Mouse (Mus musculus) regulatory T cell (primary cell): ENCODE data around the gene Gata5.

Source experiments
- in situ Hi-C: fragments of 300-600 bp; cut with MboI, MseI; formaldehyde crosslinking; loops from one replicate; pipeline ENCODE4 v1.15.1; 2025; ENCODE audit warnings: high pct_unique_total_duplicates

Gene Gata5

DNA sequence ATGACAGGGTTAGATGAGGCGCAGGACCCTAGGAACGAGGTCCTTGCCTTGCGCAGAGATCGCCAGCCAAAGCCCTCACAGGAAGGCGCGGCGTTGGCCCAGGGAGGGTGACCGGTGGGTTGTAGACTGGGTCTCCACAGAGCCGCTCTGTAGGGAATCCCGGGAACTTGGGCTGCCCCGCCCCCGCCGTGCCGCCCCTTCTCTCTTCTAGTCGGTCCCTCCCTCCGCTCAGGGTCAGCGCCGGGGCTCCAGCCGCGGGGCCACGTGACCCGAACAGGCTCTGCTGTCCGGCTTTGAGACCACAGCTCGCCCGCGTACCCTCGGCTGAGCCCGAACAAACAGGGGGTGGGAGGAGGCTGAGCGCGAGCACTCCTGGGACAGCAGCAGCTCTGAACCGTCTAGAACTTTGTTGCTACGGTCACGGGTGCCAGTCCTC, at the start of gene Gata5:
Gene Gata5, minus strand, starts transcription at position 149 of the 436 bp plus-strand sequence.
- in situ Hi-C loops, result no loop called here

DNA sequence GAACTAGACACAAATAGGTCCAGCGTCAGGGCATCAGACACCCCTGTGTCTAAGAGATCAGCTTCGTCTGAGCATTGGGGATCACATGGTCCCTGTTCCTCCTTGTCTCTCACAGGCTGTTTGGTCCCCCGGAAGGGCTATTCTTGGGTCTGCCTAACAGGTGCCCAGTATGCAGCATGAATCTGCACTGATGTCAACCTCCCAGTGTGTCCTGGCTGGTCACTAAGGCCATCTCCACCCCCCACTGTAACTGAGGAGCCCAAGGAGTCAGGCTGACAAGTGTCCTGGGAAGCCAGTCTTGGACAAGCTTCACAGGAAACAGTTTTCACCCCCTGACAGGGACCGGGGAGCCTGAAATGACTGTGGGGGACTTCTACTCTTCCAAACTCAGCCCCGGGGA, 42.2 kb upstream of the Gata5 start:
- in situ Hi-C loops, result no loop called here

DNA sequence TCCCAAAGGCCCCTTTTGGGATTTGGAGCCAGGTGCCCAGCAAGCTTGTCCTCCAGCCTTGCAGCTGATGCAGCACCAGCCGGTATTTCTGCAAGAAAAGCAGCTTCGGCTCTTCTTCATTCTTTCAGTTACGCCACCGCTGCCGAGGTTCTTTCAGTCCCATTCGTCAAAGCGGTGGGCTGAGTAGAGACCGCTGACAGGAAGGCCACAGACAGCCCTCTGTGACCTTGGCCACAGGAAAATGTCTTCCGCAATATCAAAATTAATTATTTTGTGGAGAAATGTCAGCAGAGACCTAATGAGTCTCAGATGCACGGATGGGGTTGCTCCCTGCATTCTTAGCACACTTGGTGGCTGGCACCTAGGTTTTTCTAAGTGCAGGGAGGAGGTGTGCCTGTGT, 38.8 kb upstream of the Gata5 start:
- in situ Hi-C loops, result no loop called here

DNA sequence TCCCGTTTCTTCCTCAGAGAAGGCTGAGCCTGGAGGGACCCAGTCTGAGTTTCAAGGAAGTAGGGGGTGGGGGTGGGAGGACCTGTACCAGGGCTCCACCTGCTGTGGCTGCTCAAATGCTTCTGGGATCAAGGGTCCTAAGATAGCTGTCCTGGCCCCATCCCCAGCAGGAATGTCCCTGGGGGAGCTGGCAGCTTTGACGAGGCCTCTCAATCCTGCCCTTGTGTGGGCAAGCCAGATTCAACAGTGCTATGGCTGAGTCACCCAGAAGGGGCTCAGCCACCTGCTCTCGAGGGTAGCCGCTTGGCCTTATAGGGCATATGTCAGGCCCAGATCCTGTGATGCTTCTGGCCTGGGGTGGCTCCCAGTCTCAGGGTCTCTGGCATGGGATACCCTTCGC, 33.9 kb upstream of the Gata5 start:
- in situ Hi-C loops, result no loop called here

DNA sequence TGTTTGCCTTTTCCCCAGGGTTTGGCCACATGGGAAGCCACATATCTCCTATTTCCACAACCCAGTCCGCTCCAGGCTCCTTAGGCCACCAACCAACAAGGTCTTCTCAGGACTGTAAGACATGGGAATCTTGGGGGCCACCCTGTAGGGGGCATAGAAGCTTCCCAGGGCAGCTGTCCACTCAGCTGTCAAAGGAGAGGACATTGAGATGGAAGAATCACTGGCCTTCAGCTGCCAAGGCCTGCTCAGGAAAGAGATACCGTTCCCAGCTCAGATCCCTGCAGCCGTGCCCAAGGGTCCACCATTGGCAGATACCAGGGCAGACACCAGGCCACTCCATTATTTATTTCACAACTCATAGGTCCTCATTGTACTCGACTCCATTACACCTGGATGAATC, 32.9 kb upstream of the Gata5 start:
- in situ Hi-C loops, result no loop called here

DNA sequence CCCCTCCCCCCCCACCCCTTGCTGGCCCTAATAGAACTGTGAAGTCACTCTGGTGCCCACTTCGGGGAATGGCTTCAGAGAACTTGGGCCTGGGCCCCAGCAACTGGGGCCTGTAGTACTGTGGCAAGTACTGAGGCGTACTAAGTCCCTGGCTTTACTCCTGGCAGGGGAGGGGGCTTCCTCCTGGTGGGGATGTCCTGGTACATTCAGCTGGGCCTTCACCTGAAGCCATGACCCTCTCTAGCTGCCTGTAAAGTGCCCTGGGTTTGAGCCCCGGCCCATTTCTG, 28.9 kb upstream of the Gata5 start:
- in situ Hi-C loops, result no loop called here

DNA sequence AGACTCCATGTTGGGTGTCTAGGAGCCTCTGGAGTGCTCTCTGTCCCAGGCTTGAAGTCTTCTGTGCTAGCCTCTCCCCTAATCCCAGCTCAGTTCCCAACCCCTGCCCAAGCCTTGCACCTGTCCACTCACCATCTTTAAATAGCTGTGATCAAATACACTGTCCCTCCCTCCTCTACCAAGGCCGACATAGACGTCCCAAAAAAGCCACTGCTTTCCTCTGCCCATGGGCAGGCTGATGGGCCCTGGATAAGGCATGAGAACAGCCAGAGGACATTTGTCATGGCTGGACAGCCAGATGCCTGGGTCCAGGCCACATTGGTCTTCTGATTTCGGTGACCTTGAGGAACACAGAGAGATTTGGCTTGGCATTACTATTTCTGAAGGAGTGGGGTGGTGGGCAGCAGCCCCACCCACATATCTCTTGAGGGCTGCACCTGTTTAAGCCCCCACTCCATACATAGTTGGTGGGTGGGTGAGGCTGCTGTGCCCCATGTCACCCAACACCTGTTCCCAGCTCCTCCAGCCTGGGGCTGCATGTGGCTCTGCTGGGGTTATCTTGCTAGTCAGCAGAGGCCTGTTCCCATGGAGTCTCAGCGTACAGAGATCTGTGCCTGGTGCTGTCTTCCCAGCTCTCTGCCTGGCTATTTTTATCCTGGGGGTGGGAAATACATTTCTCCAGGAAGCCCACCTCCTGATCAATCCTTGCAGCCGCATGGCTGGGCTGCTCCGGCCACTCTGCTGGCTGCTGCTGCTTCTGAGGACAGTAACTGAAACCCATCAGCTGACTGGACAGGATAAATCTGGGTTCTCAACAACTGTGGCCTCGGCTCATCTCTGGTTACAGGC, 28.3 kb upstream of the Gata5 start:
- in situ Hi-C loops, result no loop called here

DNA sequence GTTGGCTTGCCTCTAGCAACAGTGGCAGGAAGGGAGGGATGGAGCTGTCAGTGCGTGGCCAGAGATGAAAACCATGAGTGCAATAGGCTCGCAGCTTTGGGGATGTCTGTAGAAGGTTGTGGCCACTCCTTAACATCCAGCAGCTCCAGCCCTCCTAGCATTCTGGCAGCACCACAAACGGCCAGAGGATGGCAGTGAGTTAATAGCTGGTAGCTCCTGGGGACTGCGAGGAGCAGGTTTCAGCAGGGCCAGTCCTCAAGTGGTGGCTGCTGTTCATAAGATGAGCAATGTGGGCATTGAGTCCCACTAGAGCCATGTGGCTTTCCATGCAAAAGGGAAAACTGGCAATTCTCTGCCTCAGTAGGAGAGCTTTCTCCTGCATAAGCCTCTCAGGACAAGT, 24.6 kb upstream of the Gata5 start:
- in situ Hi-C loops, result no loop called here

DNA sequence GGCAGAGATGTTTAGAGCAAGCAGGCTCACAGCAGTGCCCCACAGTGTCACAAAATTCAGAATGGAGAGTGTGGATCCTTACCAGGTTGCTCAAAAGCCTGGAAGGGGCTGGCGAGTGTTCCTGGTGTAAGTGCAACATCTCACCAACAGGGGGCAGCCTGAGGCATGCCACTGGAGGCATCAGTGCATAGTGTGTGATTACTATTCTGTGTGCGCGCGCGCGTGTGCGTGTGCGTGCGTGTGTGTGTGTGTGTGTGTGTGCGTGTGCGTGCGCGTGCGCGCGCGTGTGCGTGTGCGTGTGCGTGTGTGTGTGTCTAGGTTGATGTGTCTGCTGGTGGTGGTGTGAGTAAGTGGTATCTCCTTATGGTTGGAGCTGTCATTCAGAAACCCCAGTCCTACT, 18.8 kb upstream of the Gata5 start:
- in situ Hi-C loops, result loop anchor here (5.0 kb wide), 1 partner anchor 71 kb away; no protein-coding TSS in a partner anchor

DNA sequence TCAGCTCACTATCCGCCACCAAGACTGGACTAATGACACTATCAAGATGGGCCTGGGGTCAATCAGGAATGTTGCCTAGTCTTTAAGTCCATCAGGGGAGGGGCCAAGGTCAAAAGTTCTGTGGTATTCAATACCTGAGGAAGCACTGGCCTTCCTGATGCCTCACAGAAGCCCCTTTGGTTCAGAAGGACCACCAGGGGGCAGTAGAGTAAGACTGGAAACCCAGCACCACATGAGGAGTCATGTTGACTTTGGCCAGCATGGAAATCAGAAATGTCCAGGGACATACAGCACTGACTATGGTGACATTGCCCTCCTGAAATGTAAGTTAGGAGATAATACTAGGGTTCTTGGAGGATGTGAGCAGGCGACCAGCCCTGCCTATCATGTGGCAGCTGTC, 16.2 kb upstream of the Gata5 start:
- in situ Hi-C loops, result loop anchor here (5.0 kb wide), 1 partner anchor 68 kb away; no protein-coding TSS in a partner anchor

DNA sequence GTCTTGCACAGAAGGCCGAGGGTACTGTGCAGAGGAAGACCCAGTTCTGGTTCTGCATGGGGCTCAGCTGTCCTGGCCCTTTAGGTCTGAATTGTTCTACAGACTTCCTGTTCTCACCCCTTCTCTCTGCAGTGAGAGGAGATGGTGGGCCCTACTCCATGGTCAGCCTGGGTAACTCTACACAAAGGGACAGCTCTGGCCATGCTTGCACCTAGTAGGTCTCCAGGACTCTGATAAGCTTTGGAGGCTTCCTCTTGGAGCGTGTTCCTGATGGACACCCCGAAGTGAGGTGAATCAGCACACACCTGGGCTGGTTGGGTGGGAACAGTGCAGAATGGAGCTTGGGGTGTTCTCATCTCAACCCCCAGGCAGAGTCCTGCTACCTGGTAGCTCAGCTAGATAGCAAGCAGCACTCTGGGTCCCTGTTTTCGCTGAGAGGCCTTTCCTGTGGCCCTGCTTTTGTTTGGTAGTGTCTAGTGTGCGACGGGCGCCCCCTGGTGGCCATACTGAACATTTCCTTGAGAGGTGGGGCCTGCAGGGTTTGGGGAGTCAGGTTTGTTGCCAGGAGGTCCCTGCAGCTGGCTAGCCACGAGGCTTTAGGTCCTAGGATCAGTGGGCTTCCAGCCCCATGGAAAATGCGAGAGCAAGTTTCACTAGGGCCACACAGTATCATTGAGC, 12.5 kb upstream of the Gata5 start:
- in situ Hi-C loops, result no loop called here

DNA sequence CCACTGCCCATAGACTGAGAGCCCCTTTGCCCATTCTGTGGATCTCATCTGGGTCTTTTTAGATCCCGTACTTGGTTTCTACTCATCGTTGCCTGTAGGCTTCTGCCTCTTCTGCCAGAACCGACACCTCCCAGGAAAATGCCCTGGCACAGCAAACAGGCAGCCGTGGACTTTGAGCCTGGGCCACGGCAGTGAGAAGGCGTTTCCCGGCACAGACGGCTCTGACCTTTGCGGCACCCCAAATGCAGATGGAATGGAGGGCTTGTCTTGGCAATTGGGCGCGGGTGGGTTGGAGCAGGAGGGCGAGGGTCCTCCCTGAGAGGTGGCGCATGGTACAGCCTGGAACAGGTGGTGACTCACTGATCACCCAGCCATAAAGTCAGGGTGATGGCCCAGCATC, 8.6 kb upstream of the Gata5 start:
- in situ Hi-C loops, result no loop called here

DNA sequence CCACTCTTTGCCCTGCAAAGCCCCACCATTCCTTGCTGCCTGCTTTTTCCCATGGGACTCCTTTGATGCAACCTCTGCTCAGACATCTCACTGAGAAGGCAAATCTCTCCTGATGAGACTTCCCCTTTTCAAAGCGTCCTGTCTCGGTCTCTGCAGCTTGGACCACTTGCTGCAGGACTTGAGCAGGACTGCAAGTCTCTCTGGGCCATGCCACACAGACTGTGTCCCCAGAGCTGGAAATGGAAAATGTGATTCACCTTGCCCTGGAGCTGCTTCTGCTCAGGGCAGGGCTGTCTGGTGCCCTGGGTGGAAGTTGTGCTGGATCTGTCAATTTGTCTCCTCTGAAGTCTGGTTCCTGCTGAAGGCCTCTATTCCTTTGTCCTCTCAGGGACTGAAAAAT, 7.7 kb upstream of the Gata5 start:
- in situ Hi-C loops, result no loop called here

DNA sequence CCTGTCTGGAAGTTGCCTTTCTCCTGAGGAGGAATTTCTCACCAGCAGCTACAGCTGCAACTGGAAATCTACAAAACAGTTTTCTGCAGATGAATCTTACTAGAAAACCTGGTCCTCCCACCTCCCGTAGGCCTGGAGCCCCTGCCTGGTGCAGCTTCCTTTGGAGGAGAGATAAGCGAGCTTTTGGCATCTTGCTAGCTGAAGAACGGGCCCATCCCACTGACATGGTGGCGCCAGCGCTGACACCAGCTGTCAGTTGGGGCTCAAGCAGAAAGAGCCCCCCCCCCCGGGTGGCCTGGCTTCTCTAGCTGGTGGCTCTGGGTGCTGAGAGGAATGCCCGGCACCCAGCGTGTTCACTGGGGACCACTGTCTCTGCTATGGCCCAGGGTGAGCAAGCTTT, 6.7 kb upstream of the Gata5 start:
- in situ Hi-C loops, result no loop called here

DNA sequence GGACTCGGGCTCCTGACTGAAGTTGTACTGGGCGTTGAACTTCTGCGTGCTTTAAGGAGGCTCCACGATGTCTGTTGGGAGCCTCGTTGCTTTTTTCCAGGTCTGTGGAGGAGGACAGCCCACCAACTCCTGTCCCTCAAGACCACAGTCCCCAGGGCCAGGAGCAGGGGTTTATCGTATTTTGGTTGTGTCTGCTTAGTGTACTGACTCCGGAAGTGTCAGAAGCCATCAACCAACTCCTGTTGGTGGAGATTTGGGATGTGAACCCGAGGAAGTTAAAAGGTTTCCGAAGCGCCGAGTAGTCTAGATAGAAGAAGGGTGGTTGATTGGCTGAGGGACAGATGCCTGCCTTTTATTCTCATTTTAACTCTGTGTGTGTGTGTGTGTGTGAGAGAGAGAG, 5.4 kb upstream of the Gata5 start:
- in situ Hi-C loops, result no loop called here

DNA sequence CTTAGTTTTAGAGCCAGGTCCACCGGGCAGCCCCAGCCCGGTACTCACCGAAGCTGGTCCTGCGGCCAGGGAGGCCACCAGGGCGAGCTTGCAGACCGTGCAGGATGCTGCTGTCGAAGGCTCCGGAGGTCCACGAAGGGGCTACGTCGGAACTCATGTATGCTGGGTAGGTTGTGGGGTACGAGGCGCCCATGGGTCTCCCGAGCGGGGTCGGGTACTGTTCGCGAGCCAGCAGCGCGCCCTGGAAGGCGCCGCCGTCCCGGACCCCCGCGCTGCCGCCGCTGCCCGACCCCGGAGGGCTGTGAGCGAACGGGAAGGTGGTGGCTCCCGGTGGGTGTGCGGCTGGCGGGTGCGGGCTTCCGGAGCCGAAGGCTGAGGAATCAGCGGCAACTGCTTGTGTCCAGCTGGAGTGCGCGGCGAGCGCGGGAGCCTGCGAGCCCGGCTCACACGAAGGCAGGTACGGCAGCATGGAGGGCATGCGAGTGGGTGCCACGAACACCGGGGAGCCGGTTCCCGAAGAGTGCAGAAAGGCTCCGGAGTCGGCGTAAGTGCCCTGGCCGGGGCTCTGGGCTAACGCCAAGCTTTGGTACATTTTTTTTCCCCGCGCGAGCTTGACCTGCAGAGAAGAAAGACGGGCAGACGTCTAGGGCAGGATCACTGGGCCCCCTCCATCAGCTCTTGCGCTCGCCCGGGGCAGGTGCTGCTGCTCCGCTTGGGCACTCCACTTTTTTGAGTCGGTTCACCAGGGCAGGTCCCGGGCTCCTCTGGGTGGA, 535 bp downstream of the Gata5 start:
- in situ Hi-C loops, result no loop called here

DNA sequence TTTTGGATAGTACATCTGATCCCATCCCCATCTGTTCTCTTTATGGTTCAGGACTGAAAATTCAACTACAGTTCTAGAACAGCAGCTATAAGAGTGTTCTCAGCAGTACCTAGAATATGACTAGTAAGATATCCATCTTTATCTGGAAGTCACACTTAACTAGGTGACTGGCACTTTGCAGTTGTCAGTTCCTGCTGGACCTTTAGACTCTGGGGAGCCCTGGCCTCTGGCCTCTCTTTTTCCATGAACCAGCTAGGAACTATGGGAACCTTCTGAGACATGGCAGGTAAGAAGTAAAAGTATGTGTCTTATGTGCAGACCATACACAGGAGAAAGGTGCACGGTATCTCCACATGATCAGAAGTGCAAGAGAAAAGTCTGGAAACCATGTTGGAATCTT, 5.0 kb downstream of the Gata5 start:
- in situ Hi-C loops, result no loop called here

DNA sequence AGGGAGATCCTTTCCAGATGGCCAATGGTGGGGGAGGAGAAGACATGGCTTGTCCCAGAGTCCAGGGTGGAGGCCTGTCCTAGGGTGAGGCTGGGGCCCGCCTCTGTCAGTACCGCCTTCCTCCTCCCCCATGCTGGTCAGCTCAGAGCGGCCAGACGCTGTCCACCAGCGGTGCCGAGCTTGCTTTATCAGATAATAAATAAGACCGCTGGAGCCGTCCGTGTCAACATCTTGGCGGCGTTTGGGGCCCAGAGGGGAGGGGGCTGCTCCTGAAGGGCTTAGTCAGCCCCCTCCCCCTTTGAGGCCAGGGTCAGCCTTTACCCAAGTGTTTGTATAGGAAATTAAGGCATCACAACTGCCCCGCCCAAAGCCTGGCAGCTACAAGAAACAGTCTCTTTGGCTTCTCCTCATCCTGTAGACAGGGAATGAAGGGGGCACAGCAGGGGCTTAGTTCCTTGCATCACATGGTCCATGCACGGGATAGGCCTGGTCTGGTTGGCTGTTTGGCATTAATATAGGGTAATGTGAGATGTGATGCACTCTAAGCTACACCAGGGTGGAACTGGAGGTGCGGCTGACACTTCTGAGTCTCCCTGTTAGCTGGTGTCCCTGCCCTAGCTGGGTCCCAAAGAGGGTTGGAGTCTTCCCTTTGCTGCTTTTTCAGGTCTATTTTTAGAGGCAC, 11.7 kb downstream of the Gata5 start:
- in situ Hi-C loops, result no loop called here

DNA sequence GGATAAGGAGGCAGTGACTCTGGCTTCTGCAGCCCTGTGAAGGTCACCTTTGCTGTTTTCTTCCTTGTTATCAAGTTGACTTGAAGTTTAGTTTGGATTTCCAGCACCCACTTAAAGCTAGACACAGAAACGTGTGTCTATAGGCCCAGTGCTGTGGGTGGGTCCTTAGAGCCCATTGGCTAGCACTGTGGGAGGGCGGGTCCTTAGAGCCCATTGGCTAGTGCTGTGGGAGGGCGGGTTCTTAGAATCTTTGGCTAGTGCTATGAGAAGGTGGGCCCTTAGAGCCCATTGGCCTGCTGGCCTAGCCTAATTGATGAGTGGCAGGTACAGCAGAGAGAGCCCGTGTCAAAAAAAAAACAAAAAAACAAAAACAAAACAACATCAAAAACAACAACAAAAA, 14.3 kb downstream of the Gata5 start:
- in situ Hi-C loops, result no loop called here

DNA sequence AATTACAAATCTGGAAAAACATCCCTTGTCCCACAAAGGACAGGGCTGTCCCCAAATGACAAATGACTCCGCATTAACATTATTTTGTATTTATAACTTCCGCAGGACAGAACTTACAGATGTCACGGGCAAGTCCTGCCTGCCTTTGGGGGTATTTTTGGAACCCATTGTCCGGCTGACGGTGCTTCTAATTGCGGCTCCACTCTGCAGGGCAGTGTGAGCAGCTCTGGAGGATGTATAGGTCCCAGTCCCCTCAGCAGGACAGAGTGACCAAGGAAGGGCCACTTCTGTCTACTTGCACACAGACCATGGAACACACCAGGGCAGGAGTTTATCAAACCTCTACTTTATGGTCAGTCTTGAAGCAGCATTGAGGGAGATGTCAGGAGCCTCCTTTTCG, 16.9 kb downstream of the Gata5 start:
- in situ Hi-C loops, result no loop called here

DNA sequence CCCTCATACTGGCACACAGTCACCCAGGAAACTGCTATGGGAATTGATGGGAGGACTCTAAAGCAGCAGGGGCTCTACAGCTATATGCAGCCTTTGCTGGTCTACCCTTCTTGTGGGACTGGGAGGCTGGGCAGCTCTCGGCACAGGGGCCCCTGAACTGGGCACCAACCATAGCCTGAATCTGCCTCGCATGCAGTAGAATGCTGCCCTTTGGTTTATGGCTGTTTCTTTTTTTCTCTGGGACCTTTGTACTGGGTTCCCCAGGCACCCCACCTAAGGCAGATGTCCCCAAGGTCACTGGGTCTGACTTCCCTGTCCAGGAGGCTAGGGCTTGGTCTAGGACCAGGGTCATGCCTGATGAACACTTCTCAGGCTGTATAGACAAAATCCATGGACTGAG, 20.2 kb downstream of the Gata5 start:
- in situ Hi-C loops, result no loop called here

DNA sequence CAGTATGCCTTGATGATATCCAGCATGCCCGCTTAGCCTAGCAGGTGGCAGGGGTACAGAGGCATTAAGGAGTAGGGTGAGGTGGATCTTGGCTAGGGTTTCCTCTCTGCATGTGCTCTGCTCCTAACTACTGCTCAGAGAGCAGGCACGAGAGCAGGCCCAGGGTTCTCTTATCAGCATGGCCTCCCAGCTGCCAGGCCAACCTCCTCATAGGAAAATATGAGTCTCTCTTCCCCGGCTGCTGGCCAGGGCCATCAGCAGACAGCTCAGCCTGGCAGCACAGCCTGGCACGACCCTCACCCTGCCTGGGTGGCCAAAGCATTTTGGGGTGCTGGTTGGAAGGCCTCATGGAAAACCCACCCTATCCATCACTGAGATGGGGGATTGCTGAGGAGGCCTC, 23.4 kb downstream of the Gata5 start:
- in situ Hi-C loops, result no loop called here
